Mouse (Mus musculus): ENCODE measurements around the gene Wrap73.

DNA sequence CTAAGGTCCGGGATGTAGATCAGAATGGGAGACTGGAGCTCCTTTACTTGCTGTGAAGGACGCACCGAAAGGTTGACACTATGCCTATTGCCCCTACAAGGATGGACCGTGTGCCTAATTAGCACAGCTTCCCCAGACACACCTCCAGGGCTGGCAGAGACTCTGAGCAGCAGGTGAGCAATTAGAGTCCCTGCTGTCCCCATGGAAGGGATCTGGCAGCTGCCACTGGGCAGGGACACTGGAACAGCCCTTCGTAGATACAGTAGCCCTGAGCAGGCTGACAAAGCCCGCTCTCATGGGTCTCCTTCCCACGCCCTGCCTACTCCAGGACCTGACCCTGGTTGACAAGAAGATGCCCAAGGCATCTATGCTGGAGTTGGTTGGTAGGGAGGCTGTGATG, 19.8 kb upstream of the Wrap73 start:
- TF ChIP-seq EP300 (optimal IDR thresholded peaks at IDR 0.05) (no peak), CTCF (IDR thresholded peaks at IDR 0.05; ENCODE audit: low read depth) (no peak)
